Mouse (Mus musculus) kidney, postnatal 4 days (tissue): ENCODE data around the gene Pank1.
A peak's percentile ranks its signal among the peaks of the same experiment; 100 is the strongest.

ENCODE experiments used
- DNase-seq, 2 experiments: peaks; one replicate each; pipeline ENCODE4 v3.0.0; 2021; ENCODE audit warnings: mixed read lengths in 2 of 2

Pank1 gene

GRCm38 (mm10) chr19:34815371-34815770 is 63.9 kb downstream of the Pank1 start:
- no peak for DNase-seq

DNA sequence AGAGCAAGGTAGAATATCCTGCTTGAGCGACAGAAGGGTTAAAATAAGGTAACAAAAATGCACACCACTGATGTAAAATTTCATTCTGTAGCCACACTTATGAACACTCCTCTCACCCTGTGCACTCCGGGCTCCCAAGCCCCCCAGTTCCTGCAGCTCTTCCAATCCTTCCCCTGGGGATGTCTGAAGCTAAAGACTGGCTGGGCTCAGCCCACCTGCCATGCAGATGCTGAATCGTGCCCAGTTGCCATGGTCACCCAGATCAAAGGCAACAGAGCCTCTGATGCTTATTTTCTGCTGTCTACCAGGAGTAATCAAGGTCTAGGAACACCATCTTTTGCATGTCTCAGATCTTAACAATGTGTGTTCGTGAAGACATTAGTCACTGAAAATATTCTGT is 64.6 kb downstream of the Pank1 start:
- no peak for DNase-seq

GRCm38 (mm10) chr19:34813961-34814360 is 65.3 kb downstream of the Pank1 start:
- DNase-seq: no peak

DNA sequence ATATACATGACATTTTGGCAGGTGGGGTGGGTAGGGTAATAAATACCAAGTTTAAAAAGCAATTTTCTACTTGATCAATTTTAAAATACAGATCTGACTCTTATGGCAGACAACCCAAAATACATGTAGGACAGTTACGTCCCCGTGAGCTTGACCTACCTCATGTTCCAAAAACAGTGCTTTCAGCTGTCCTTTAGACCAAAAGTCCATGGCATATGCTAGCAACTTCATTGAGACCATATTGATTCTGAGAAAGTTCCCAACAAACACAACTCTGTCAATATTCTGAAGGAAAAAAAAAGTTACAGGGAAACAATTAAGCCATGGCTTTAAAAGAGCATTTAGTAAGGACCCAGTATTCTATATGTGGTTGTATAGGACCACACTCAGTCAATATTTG is 65.7 kb downstream of the Pank1 start:
- DNase-seq: no peak

DNA sequence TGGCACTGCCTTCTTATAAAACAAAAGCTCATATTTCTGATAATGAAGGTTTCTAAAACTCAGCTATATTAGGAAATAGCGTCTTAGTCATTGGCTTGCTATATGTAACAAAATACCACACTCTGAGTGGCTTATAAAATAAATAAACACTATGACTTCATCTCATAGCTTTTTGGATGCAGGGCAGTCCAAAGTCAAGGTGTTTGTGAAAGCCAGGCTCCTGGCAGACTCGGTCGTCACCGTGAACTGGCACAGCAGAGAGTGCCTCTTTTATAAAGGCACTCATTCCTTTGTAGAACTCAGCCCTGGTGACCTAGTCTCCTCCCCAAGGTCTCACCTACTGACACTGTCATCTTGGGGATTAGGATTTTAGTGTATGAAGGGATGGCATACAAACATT is 66.5 kb downstream of the Pank1 start:
- no peak for DNase-seq

DNA sequence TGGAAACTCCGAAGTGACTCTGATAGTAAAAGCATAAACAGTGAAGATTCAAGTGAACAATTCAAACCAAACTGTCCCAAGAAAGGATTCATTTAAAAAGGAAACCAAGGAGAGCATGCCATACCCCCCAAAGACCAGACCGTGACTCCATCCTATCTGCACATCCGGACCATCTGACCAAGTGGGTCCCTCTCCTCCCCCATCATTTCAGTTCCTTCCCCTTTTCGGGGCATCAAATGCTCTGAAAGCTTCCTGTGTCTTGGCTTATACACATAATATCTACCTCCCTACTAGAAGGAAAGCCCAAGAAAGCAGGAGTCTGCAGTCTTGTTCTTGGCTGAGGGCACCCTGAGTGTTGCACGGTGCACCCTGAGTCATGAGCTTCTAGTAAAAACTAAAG is 72.1 kb downstream of the Pank1 start:
- no peak for DNase-seq

- DNase-seq: no peak
Observed at GRCm38 (mm10) chr19:34805071-34805470, 74.2 kb downstream of the Pank1 start.

GRCm38 (mm10) chr19:34804531-34804930 is 74.7 kb downstream of the Pank1 start:
- DNase-seq: no peak

DNA sequence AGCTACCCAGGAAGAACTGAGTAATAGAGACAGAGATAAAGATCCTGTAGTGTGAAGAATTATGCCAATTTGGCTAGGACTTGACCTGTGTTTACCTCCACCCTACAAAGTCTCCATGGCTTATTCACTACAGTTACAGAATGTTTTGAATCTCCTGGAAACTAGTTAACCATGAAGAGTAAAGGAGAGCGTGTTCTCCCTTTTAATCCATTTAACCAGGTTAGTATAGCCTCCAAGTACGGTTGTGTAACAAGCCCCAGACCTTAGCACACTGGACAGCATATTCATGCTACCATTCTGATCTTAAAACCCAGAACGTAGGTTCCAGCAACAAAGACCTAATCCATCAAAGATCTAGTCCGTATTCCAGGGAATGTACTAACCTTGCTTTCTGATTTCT is 75.9 kb downstream of the Pank1 start:
- DNase-seq: no peak

DNA sequence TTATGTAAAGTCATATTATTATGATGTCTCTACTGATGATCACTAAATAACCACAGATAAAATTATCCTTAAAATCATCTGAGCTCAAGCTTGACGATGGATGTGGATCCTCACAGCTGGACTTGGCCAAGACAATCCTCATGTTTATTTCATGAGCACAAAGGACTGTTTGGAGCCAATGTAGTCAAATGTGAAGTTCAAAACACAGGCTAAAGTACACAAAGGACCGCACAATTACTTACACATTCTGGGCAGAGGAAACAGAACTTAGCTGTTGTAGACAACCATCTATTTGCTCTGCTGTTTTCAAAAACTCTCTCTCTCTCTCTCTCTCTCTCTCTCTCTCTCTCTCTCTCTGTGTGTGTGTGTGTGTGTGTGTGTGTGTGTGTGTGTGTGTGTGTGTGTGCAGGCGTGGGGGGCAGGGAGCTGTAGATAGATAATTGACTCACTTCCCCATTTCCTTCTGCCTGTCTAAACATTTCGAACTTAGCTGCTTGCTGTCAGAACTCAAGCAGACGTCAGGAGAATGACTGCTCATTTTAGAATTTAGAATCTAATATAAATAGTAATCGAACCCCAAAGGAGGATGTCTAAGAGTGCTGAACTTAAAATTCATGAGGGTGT is 79.5 kb downstream of the Pank1 start:
- peak in 1 of 2 experiments; percentile 6 for DNase-seq

DNA sequence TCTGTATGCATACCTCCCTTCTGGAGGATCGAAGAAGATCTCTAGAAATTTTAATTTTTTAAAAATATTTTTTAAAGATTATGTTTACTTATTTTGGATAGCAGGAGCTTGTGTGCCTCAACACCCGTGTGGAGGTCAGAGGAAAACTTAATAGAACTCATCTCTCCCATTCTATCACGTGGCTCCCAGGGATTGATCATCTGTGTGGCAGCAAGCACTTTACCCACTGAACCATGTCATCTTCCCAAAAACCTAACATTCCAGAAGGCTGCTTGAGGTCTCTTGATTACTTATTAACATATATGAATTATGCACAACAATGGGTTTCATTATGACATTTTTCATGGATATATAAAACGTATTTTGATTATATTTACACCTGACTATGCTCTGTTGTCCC is 82.9 kb downstream of the Pank1 start:
- no peak for DNase-seq

DNA sequence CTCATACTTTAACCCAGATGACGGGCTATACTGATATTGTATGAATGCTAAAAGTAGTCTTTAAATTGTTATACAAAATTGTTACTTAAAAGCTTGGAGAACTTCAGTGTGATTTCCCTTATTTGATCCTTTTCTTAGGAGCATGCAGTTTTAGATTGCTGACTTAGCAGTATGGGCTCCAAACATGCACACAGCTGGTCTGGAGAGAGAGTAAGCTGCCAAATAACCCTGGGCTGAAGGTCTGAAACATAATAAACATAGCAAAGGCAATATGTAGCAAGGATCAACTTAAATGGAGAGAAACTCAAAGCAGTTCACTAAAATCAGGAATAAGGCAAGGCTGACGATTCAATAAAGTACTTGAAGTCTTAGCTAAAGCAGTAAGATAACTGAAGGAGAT is 96.8 kb downstream of the Pank1 start:
- DNase-seq: no peak

DNA sequence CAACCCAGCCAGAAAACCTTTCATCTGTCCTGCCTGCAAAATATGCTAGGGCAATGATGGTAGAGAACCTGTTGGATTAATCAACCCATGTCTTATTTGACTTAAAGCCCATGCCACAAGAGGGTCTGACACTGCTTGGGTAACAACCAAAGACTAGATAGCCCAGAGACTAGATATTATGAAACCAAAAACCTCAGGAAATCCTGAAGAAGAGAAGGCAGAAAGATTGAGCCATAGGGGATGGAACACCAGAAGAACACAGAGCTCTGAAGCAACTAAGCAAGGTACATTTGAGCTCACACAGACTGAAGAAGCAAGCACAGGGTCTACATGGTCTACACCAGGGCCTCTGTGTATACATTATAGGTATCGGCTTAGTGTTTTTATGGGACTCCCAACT is 100.3 kb downstream of the Pank1 start:
- DNase-seq: no peak

GRCm38 (mm10) chr19:34778098-34778497 is 101.2 kb downstream of the Pank1 start:
- DNase-seq: no peak

DNA sequence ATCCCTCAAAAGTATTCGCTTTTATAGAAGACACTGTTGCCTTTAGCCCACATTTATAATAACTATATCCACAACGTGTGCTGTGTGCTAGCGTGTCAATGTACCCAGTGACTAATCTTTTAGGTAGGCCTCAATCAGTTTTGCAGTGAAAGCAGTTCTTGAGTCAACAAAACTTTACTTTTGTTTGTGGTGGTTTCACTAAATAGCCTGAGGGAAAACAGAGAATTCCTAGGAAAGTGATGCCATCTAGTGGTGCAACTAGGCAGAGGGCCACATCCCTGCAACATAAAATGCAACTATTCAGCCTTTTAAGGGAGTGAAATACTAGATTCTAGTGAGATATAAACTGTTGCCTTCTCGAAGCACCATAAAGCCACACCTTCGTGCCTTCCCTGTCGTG is 106.5 kb downstream of the Pank1 start:
- peak; percentile 64 to 74 for DNase-seq

GRCm38 (mm10) chr19:34770764-34771163 is 108.5 kb downstream of the Pank1 start:
- DNase-seq: no peak

GRCm38 (mm10) chr19:34758754-34759153 is 120.5 kb downstream of the Pank1 start:
- DNase-seq: peak in 1 of 2 experiments; percentile 41
